Mouse (Mus musculus) mesoderm, embryonic 11.5 days (tissue): ENCODE results near the gene Dyrk1a.
A peak's percentile ranks its signal among the peaks of the same experiment; 100 is the strongest.

Experiments
- DNase-seq: peaks from one replicate; pipeline ENCODE4 v3.0.0-alpha.2; 2012; ENCODE audit warnings: low read depth, low spot score

Gene Dyrk1a

GRCm38 (mm10) chr16:94569229-94570176 lies at the start of gene Dyrk1a:
TSS of gene Dyrk1a (plus strand) at chr16:94570010.
- peak; percentile 100 for DNase-seq

- DNase-seq = no peak
These were observed 46.0 kb upstream of the Dyrk1a start for GRCm38 (mm10) chr16:94523594-94524377.

- DNase-seq = no peak
These were observed 45.1 kb upstream of the Dyrk1a start for GRCm38 (mm10) chr16:94524691-94525090.

GRCm38 (mm10) chr16:94525955-94526343 lies 43.9 kb upstream of the Dyrk1a start:
- DNase-seq = no peak

GRCm38 (mm10) chr16:94526344-94527151 lies 43.3 kb upstream of the Dyrk1a start, which contains the start of gene Vps26c:
TSS of gene Vps26c (minus strand) at chr16:94526830.
- DNase-seq = peak; percentile 99

GRCm38 (mm10) chr16:94527152-94527534 lies 42.7 kb upstream of the Dyrk1a start:
- no peak for DNase-seq

GRCm38 (mm10) chr16:94527546-94527945 lies 42.3 kb upstream of the Dyrk1a start:
- no peak for DNase-seq

GRCm38 (mm10) chr16:94531268-94531667 lies 38.5 kb upstream of the Dyrk1a start:
- no peak for DNase-seq

GRCm38 (mm10) chr16:94533679-94534078 lies 36.1 kb upstream of the Dyrk1a start:
- DNase-seq = no peak

- no peak for DNase-seq
These were observed 34.1 kb upstream of the Dyrk1a start for GRCm38 (mm10) chr16:94535716-94536115.

GRCm38 (mm10) chr16:94536417-94537158 lies 33.2 kb upstream of the Dyrk1a start:
- DNase-seq = peak; percentile 30

- peak; percentile 26 for DNase-seq
These were observed 32.7 kb upstream of the Dyrk1a start for GRCm38 (mm10) chr16:94537159-94537527.

- DNase-seq = no peak
These were observed 29.7 kb upstream of the Dyrk1a start for GRCm38 (mm10) chr16:94540140-94540539.

- DNase-seq = no peak
These were observed 26.9 kb upstream of the Dyrk1a start for GRCm38 (mm10) chr16:94542898-94543297.

GRCm38 (mm10) chr16:94544540-94545105 lies 25.2 kb upstream of the Dyrk1a start:
- no peak for DNase-seq

GRCm38 (mm10) chr16:94545781-94546562 lies 23.8 kb upstream of the Dyrk1a start:
- DNase-seq = no peak

GRCm38 (mm10) chr16:94549813-94550212 lies 20.0 kb upstream of the Dyrk1a start:
- no peak for DNase-seq

GRCm38 (mm10) chr16:94551934-94552333 lies 17.9 kb upstream of the Dyrk1a start:
- no peak for DNase-seq

- DNase-seq = no peak
These were observed 14.5 kb upstream of the Dyrk1a start for GRCm38 (mm10) chr16:94555346-94555745.

- DNase-seq = no peak
These were observed 13.6 kb upstream of the Dyrk1a start for GRCm38 (mm10) chr16:94556228-94556627.
